Mouse (Mus musculus): ENCODE results near the gene A830031A19Rik.

GRCm38 (mm10) chr11:24101625-24102024 lies 26.8 kb upstream of the A830031A19Rik start:
- TF ChIP-seq CTCF (IDR thresholded peaks at IDR 0.05) (no peak), EP300 (IDR thresholded peaks at IDR 0.05) (no peak)

Measured in lung, postnatal 0 days (tissue).